Mouse (Mus musculus) C2C12 (cell line): ENCODE results near the gene Pias3. TPM values are rescaled to one million over a fixed set of nuclear protein-coding genes. Genes with fewer than 3 reads are reported as not detected.
"Not testable (repeated sequence)": the region's sequence is repeated elsewhere in the genome, so short reads cannot be mapped to it uniquely, and the experiment has no call there.

Source experiments
- H3K27me3 ChIP-seq: one replicate; pipeline ENCODE4 v1.6.1; 2011; ENCODE audit not compliant: control insufficient read depth, insufficient read depth, insufficient read length
- H3K36me3 ChIP-seq: one replicate; pipeline ENCODE4 v1.6.1; 2011; ENCODE audit not compliant: control insufficient read depth, insufficient read depth
- H3K4me3 ChIP-seq: one replicate; pipeline ENCODE4 v1.5.1; 2011; ENCODE audit warnings: mild to moderate bottlenecking, control low read depth; ENCODE audit not compliant: poor library complexity, insufficient read depth, severe bottlenecking
- H3K79me2 ChIP-seq: one replicate; pipeline ENCODE4 v1.6.1; 2011; ENCODE audit not compliant: control insufficient read depth, insufficient read depth
- H3K79me3 ChIP-seq: one replicate; pipeline ENCODE4 v1.6.1; 2011; ENCODE audit warnings: low read depth, control low read depth
- H3ac ChIP-seq: one replicate; pipeline ENCODE3; 2011; ENCODE audit warnings: low read depth; ENCODE audit not compliant: control insufficient read depth, insufficient read length
- CEBPB ChIP-seq: IDR thresholded peaks from one replicate; pipeline ENCODE4 v1.6.1; 2011; ENCODE audit warnings: low read depth, mild to moderate bottlenecking, control low read depth, moderate library complexity
- CTCF ChIP-seq: IDR thresholded peaks from one replicate; pipeline ENCODE4 v1.5.1; 2011; ENCODE audit not compliant: control insufficient read depth, insufficient read depth, insufficient read length
- FOSL1 ChIP-seq: IDR thresholded peaks from one replicate; pipeline ENCODE4 v1.8.0; 2011; ENCODE audit warnings: mild to moderate bottlenecking, low read length; ENCODE audit not compliant: poor library complexity, insufficient read depth, severe bottlenecking
- MAX ChIP-seq: IDR thresholded peaks from one replicate; pipeline ENCODE4 v1.6.1; 2011; ENCODE audit warnings: mild to moderate bottlenecking, control low read depth
- MYOD1 ChIP-seq: IDR thresholded peaks from one replicate; pipeline ENCODE4 v1.6.1; 2011; ENCODE audit warnings: low read depth; ENCODE audit not compliant: control insufficient read depth, insufficient read length
- MYOG ChIP-seq: IDR thresholded peaks from one replicate; pipeline ENCODE4 v1.6.1; 2011; ENCODE audit not compliant: control insufficient read depth, insufficient read length; ENCODE audit errors: extremely low read depth
- USF1 ChIP-seq: IDR thresholded peaks from one replicate; pipeline ENCODE4 v1.6.1; 2011; ENCODE audit warnings: low read depth, mild to moderate bottlenecking, control low read depth, moderate library complexity
- polyA plus RNA-seq: library from polyadenylated mRNA; unstranded; fragments of >200 nt; fragmentation: generic; extraction: Trizol; gene quantifications from one replicate; pipeline ENCODE4 v1.2.1, GENCODE M21; 2012; ENCODE audit warnings: missing spikeins

Gene Pias3
- polyA plus RNA-seq, 1 experiment: 19.2 TPM

DNA sequence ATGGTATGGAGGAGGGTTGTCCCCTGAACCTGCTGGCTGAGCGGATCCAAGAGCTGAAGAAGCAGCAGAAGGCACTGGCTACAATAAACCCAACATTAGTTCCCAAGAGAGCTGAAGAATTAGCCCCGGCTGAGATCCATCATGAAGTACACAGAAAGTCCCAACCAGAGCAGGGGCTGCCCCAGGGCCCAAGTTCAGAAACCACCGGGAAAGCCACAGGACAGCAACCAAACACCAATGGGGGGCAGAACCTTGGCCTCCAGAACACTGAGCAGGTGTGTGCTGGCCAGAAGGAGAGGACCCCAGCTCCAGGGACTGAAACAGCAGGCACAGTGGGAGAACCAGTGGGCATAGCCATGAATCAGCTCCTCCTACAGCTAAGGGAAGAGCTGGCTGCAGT lies 12.7 kb upstream of the Pias3 start:
- TF ChIP-seq CEBPB: no peak
- no peak for TF ChIP-seq MYOD1
- TF ChIP-seq CTCF: no peak
- TF ChIP-seq MYOG: no peak
- TF ChIP-seq USF1: no peak
- TF ChIP-seq FOSL1: no peak
- no peak for TF ChIP-seq MAX
- H3K79me2 ChIP-seq: no peaks in the 10 kb centered on the region

DNA sequence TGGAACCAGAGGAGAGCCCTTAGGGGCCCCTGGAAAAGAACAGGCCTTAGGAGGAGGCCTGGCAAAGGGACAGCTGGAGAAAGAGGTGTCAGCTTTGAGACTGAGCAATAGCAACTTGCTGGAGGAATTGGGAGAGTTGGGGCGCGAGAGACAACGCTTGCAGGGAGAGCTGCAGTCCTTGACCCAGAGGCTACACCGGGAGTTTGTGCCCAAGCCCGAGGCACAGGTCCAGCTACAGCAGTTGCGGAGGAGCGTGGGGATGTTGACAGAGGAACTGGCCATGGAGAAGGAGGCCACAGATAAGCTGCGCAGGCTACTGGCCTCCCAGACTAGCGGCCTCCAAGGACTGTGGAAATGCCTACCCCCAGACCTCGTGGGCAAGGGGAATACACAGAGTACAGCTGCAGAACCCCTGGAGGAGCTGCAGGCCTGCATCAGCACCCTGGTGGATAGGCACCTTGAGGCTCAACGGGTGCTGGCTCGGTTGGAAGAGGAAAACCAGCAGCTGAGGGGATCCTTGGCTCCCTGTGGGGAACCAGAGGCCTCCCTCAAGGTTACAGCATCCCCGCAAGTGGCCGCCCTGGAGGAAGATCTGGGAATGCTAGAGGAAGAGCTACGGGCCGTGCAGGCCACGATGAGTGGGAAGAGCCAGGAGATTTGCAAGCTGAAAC lies 11.9 kb upstream of the Pias3 start:
- Histone ChIP-seq H3ac (no peak overlapping the region), H3K79me3 (no peaks in the 10 kb centered on the region), H3K36me3 (no peaks in the 10 kb centered on the region), H3K79me2 (no peaks in the 10 kb centered on the region), H3K27me3 (no peaks in the 10 kb centered on the region), H3K4me3 (no peak overlapping the region)
- TF ChIP-seq MAX (no peak), FOSL1 (no peak), MYOD1 (no peak), CEBPB (no peak), MYOG (no peak), CTCF (no peak), USF1 (no peak)

More for the DNA sequence above, 12.7 kb upstream of the Pias3 start:
- Histone ChIP-seq H3K36me3 (no peaks in the 10 kb centered on the region), H3K79me3 (no peaks in the 10 kb centered on the region), H3K27me3 (no peaks in the 10 kb centered on the region), H3K4me3 (no peak overlapping the region), H3ac (no peak overlapping the region)

DNA sequence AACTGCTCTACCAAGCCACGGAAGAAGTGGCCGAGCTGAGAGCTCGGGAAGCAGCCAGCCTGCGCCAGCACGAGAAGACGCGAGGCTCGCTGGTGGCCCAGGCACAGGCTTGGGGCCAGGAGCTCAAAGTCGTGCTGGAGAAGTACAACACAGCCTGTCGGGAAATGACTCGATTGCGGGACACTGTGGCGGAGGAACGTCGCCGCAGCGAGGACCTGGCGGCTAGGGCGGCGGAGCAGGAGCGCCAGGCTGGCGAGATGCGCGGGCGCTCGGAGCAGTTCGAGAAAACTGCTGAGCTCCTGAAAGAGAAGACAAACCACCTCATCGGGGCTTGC lies 11.4 kb upstream of the Pias3 start:
- TF ChIP-seq USF1 (no peak), MYOG (no peak), MYOD1 (no peak), FOSL1 (no peak), CEBPB (no peak), MAX (no peak), CTCF (no peak)
- Histone ChIP-seq H3K36me3 (no peaks in the 10 kb centered on the region), H3K79me3 (no peaks in the 10 kb centered on the region), H3K79me2 (no peaks in the 10 kb centered on the region), H3K4me3 (no peak overlapping the region), H3K27me3 (no peaks in the 10 kb centered on the region), H3ac (no peak overlapping the region)

DNA sequence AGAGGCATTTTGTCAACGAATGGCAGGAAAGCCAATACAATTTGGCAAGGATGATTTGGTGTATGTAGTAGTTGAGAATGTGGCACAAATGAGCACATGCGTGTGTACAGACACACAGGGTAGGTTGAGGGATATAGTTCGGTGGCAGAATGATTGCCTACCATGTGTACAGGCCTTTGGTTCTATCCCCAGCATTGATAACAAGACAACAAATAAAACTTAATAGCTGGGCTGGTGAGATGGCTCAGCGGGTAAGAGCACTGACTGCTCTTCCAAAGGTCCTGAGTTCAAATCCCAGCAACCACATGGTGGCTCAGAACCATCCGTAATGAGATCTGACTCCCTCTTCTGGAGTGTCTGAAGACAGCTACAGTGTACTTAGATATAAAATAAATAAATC lies 10.1 kb upstream of the Pias3 start:
- H3K27me3 ChIP-seq, H3ac ChIP-seq, H3K79me3 ChIP-seq, H3K4me3 ChIP-seq, H3K36me3 ChIP-seq, H3K79me2 ChIP-seq: not testable (repeated sequence)

- Histone ChIP-seq H3K27me3 (no peaks in the 10 kb centered on the region), H3K4me3 (no peak overlapping the region), H3ac (no peak overlapping the region), H3K36me3 (no peaks in the 10 kb centered on the region), H3K79me3 (no peaks in the 10 kb centered on the region), H3K79me2 (no peaks in the 10 kb centered on the region)
- TF ChIP-seq MYOG (no peak), MYOD1 (no peak), MAX (no peak), CTCF (no peak), USF1 (no peak), FOSL1 (no peak), CEBPB (no peak)
These were observed 7.3 kb upstream of the Pias3 start for GRCm38 (mm10) chr3:96688854-96689253.

- no peaks in the 10 kb centered on the region for H3K79me3 ChIP-seq
- H3K36me3 ChIP-seq: no peaks in the 10 kb centered on the region
- H3K27me3 ChIP-seq: no peaks in the 10 kb centered on the region
- H3K79me2 ChIP-seq: no peaks in the 10 kb centered on the region
- H3K4me3 ChIP-seq: no peak overlapping the region
- no peak for TF ChIP-seq MYOD1
- no peak for TF ChIP-seq FOSL1
- TF ChIP-seq MAX: no peak
- TF ChIP-seq CTCF: no peak
- no peak for TF ChIP-seq CEBPB
- H3ac ChIP-seq: no peak overlapping the region
These were observed 5.9 kb upstream of the Pias3 start for GRCm38 (mm10) chr3:96690298-96690697.
